Mouse (Mus musculus): ENCODE measurements around the gene Fmr1.
A peak's percentile ranks its signal among the peaks of the same experiment; 100 is the strongest.

- TF ChIP-seq CTCF (IDR thresholded peaks at IDR 0.05; ENCODE audit: control insufficient read depth, insufficient read depth, insufficient read length) (no peak), MAX (IDR thresholded peaks at IDR 0.05) (peak; percentile 14), CEBPB (IDR thresholded peaks at IDR 0.05; ENCODE audit: low read depth) (no peak), USF1 (IDR thresholded peaks at IDR 0.05; ENCODE audit: low read depth) (peak; percentile 80), FOSL1 (IDR thresholded peaks at IDR 0.05; ENCODE audit: insufficient read depth, low read length, poor library complexity, severe bottlenecking) (no peak)
Observed at GRCm38 (mm10) chrX:68678333-68678740, at the start of gene Fmr1.
